Mouse (Mus musculus): ENCODE data around the gene Trcg1.
A peak's percentile ranks its signal among the peaks of the same experiment; 100 is the strongest.

Trcg1 gene

GRCm38 (mm10) chr9:57261913-57262794, 25.8 kb downstream of the Trcg1 start, which contains the start of gene 1700017B05Rik:
Gene 1700017B05Rik, minus strand, starts transcription at chr9:57262612.
- DNase-seq (ENCODE audit: extremely low read depth, insufficient read length, low spot score) = peak; percentile 85

- DNase-seq (ENCODE audit: extremely low read depth, insufficient read length, low spot score) = no peak
Measured at GRCm38 (mm10) chr9:57262795-57263684, 26.7 kb downstream of the Trcg1 start.

GRCm38 (mm10) chr9:57265125-57265524, 28.8 kb downstream of the Trcg1 start:
- DNase-seq (ENCODE audit: extremely low read depth, insufficient read length, low spot score) = no peak

- no peak for DNase-seq (ENCODE audit: extremely low read depth, insufficient read length, low spot score)
Measured at GRCm38 (mm10) chr9:57267421-57267820, 31.1 kb downstream of the Trcg1 start.

- peak; percentile 43 for DNase-seq (ENCODE audit: extremely low read depth, insufficient read length, low spot score)
Measured at GRCm38 (mm10) chr9:57268078-57268477, 31.7 kb downstream of the Trcg1 start.

DNA sequence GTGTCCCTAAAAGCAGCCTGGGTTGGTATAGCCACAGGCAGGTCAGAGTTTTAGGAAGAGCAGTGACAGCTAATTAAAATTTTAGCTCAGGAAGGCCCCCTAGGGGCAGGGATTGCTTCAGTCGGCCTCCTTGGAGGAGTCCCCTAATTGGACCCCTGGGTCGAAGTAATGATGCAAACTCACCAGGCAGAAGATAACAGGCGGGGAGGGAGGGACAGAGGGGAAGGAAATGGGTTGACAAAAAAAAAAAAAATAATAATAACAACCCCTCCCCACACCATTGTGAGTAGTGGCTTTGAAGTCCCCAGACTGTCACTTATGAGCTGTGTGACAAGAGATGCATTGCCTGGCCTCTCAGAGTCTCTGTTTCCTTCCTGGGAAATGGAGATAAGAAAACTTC, 32.2 kb downstream of the Trcg1 start:
- DNase-seq (ENCODE audit: extremely low read depth, insufficient read length, low spot score) = no peak

GRCm38 (mm10) chr9:57269384-57269783, 33.0 kb downstream of the Trcg1 start:
- DNase-seq (ENCODE audit: extremely low read depth, insufficient read length, low spot score) = no peak

DNA sequence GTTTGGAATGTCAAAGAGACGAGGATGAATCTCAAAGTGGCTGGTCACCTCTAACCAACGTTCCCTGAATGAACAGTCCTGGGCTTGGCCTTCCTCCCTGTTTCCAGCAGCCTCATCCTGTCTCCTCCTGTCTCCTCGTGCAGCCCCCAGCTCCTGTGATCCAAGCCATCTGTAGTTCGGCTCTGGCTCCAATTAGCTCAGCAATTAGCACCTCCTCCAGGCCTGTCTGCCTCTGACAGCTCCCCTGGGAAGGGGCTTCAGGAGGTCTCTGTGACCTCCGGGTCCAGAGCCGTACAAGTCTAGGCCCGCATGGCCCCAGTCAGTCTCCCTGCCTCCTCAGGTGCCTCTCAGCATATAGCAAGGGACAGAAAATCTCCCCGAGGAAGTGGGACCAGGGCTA, 34.0 kb downstream of the Trcg1 start:
- no peak for DNase-seq (ENCODE audit: extremely low read depth, insufficient read length, low spot score)

- DNase-seq (ENCODE audit: extremely low read depth, insufficient read length, low spot score) = no peak
Measured at GRCm38 (mm10) chr9:57271081-57271480, 34.7 kb downstream of the Trcg1 start.

DNA sequence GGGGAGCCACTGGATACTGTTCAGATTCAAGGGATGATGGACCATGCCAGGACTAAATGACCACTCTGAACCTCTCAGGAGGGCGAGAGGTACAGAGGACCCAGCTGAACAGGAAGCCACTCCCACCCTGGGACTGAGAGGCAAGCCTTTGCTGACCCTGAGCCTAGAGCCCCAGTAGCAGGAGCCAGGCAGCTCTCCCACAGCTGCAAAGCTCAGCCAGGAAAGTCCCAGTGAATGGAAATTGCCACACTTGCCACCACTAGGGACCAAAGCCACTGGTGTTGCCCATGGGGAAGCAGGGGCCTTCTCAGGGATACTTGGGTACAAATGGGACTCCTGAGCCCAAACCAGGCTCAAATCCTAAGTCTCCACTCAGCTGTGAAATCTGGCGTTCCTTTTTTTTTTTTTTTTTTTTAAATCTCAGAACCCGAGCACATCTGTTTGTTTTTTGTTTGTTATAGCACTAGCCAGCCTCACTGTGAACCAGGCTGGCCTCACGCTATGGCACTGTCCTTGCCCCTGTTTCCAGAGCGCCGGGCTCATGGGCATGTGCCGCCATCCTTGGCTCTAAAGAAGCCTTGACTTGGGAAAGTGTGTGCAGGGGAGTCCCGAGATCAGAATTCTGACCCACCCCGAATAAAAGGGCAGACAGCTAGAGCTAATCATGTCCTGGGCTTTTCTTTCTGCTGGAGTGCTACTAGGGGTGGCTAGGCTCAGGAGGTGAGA, 35.6 kb downstream of the Trcg1 start:
- DNase-seq (ENCODE audit: extremely low read depth, insufficient read length, low spot score) = no peak

DNA sequence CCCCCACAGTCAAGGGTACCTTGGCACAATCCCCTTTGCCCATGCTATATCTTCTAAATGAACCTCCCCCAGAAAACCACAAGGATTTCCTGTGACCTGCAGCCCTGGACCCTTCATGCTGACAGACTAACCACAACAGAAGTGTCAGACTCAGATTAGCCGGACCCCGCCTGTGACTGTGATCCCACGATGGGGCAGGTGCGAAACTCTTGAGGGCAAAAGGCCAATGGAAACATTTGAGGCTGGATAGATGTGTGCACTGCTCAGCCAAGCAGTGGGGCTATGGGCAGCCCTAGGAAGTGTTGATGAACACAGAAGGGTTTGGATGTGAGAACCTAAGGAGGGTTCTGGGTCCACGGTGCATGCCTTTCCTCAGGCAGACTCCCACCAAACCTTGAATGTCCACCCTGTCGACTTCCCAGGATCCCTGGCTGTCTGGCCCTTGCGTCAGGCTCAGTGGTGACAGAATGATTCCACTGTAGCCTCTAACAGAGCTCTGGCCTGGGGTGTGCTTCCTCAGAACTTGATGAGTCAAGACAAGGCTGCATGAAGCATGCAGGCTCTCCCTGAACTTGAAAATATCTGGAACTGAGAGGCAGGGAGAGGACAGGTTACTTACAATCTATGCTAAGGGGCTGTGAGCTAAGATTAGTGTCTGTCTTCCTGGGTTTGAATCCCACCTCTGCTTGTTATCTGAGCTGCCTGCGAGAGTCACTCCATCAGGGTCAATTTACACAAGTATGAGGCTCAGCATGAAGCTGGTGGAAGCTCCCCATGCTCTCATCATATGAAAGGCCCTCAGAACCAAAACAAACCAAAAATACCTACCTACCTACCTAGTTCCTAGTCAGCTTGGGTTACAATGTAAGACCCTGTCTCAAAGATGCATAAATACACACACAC, 36.8 kb downstream of the Trcg1 start:
- DNase-seq (ENCODE audit: extremely low read depth, insufficient read length, low spot score) = peak; percentile 43

DNA sequence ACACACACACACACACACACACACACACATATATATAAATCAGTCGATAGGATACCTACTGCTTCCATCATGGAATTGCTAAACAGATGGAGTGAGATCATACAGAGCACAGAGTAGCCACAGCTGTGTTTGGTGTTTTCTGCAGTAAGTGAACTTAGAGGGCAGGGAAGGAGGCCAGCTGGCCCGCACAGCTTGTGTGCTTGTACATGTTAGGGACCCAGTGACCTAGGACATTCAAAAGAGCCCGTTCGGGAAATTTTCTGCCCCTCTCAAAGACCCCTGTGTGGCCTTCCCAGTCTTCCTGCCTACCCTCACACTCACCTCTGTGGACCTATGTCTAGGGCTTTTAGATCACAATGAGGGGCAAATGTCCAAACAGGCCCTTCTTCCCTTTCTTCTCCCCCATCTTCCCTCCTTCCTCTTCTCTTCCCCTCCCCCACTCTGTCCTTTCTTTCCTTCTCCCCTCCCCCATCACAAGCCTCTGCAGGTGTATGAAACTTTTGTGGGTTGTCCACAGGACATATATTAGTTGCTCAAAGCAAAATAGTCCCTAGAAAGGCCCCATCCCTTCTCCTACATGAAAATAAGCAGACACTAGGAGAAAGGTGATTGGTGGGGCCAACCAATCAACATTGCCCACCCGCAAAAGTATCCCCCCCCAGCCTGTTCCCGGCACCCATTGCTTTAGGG, 37.6 kb downstream of the Trcg1 start:
- no peak for DNase-seq (ENCODE audit: extremely low read depth, insufficient read length, low spot score)

DNA sequence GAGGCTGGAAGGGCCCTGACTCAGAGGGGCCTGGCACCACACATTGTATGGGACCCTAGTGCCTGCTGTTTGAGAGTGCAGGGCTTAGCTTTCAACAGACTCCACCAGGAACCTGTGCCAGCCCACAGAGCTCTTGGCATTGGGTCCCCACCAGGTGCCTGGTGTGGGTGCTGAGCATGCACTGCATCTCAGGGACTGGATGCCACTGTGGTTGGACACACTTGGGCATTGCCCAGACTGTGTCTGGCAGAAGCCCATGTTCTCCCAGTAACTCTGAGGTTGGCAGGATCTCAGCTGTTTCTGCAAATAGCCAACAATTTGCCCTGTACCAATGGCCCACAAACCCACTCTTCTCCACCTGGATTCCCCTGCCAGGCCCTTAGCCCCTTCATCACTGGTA, 40.0 kb downstream of the Trcg1 start:
- DNase-seq (ENCODE audit: extremely low read depth, insufficient read length, low spot score) = peak; percentile 89

DNA sequence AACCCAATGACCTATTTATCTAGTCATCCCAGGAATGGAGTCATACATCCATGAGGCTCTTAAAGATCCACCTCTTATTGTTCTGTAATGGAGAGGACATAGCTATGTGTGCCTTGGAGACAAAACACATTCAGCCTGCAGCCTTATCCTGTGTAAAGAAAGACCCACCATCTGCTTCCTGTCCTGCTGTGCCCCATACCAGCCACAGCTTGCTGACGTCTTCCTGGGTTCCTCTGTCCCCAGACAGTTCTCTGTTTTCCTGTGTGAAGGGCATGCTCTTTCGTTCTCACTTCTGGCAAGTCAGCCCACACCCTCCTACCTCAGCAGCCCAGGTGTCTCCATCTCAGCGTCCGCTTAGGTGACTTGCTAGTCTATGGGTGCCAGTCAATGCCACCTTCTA, 41.9 kb downstream of the Trcg1 start:
- no peak for DNase-seq (ENCODE audit: extremely low read depth, insufficient read length, low spot score)

- no peak for DNase-seq (ENCODE audit: extremely low read depth, insufficient read length, low spot score)
Measured at GRCm38 (mm10) chr9:57279441-57279840, 43.1 kb downstream of the Trcg1 start.

DNA sequence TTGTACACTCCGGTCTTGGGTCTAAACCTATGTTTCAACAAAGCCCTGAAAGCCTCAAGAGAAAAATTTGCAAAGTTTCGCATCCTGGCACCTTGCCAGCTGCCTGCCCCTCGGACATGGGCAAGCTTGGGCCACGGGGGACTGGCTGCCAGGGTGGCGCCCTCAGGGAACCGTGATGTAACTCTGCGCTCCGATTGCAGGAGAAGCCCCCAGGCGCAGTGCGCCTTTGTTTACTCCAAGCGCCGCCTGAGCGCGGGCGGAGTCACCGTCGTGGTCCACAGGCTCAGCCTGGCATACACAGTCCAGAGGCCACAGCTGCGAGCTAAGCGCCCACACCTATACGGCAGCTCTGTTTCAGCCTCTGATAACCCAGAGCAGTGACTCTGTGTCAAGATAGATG, 45.2 kb downstream of the Trcg1 start:
- no peak for DNase-seq (ENCODE audit: extremely low read depth, insufficient read length, low spot score)

DNA sequence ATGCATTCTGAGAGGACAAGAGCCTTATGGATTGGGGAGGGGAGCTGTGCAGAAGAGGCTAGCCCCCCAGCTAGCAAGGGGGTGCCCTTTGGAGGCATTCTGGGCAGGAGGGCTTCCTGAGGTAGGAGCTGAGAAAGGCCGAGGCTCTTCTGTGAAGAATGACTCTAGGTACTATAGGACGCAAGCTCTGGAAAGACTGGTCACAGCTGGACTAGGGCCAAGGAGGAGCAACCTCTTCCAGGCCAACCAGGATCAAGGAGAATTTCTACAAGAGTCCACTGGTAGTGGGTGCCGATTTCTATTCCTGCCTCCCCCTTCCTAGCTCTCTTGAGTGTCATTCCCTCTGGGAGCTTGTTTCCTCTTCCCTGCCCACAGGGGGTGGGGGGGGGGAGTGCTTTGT, 46.3 kb downstream of the Trcg1 start:
- DNase-seq (ENCODE audit: extremely low read depth, insufficient read length, low spot score) = no peak

GRCm38 (mm10) chr9:57283311-57283710, 47.0 kb downstream of the Trcg1 start:
- DNase-seq (ENCODE audit: extremely low read depth, insufficient read length, low spot score) = no peak

GRCm38 (mm10) chr9:57287183-57287582, 50.8 kb downstream of the Trcg1 start:
- DNase-seq (ENCODE audit: extremely low read depth, insufficient read length, low spot score) = no peak

All from 3134 (cell line).